Mouse (Mus musculus) testis, adult 10 weeks (tissue): ENCODE data around the gene Lrrc19. TPM values are rescaled to one million over a fixed set of nuclear protein-coding genes. Genes with fewer than 3 reads are reported as not detected.

ENCODE experiments used
- polyA plus RNA-seq: library from polyadenylated mRNA; stranded (reverse); fragments of 350-450 nt; fragmentation: Illumina TruSeq; extraction: RNeasy Lipid Tissue Mini Kit (QIAGEN cat#74804); gene quantifications from one replicate; pipeline ENCODE4 v1.2.3, GENCODE M21; 2014; ENCODE audit warnings: low read depth, low replicate concordance

The Lrrc19 gene
- polyA plus RNA-seq: 0.11 TPM

GRCm38 (mm10) chr4:94649920-94650319 lies at the start of gene Lrrc19:
TSS of gene Lrrc19 (minus strand) at chr4:94650144.

GRCm38 (mm10) chr4:94613972-94614626 lies 35.8 kb downstream of the Lrrc19 start, which contains the start of gene Ift74:
TSS of gene Ift74 (plus strand) at chr4:94614491.

GRCm38 (mm10) chr4:94603031-94603629 lies 46.8 kb downstream of the Lrrc19 start, which contains the start of gene Plaa:
TSS of gene Plaa (minus strand) at chr4:94603244.

Other genes starting within 250 kb of the Lrrc19 start
- not detected for gene Gm10306, start 93.6 kb downstream of the Lrrc19 start, polyA plus RNA-seq
- 14.6 TPM for gene Caap1, start 93.3 kb downstream of the Lrrc19 start, polyA plus RNA-seq
- 81.0 TPM for gene Plaa, start 46.9 kb downstream of the Lrrc19 start, polyA plus RNA-seq
- gene Ift74, start 35.7 kb downstream of the Lrrc19 start, polyA plus RNA-seq: 647 TPM
- gene Tek, start 89.1 kb upstream of the Lrrc19 start, polyA plus RNA-seq: 1.4 TPM